Mouse (Mus musculus) CH12.LX (cell line): ENCODE data around the gene Ric8b.

Source experiments
- BHLHE40 ChIP-seq: IDR thresholded peaks from 2 replicates; pipeline ENCODE4 v1.6.1; 2011; ENCODE audit warnings: mild to moderate bottlenecking, low read depth, low read length, improper control_type of control experiment
- CTCF ChIP-seq, 2 experiments: IDR thresholded peaks in 1 of 2; conservative IDR thresholded peaks in 1 of 2; 2 replicates each; pipeline ENCODE4 v1.5.1; 2011 to 2012; ENCODE audit warnings: low read depth in 2 of 2, low read length in 2 of 2, improper control_type of control experiment in 1 of 2, inconsistent platforms in 1 of 2, mild to moderate bottlenecking in 1 of 2, moderate library complexity in 1 of 2
- E2F4 ChIP-seq: IDR thresholded peaks from 2 replicates; pipeline ENCODE4 v1.6.1; 2011; ENCODE audit warnings: low read depth, low read length, improper control_type of control experiment; ENCODE audit not compliant: insufficient replicate concordance
- JUND ChIP-seq: conservative IDR thresholded peaks from 2 replicates; pipeline ENCODE4 v1.6.1; 2011; ENCODE audit warnings: low read depth, low read length, improper control_type of control experiment
- MYC ChIP-seq: IDR thresholded peaks from 2 replicates; pipeline ENCODE4 v1.6.1; 2011; ENCODE audit warnings: low read depth, mild to moderate bottlenecking, improper control_type of control experiment, low read length
- POLR2A ChIP-seq: IDR thresholded peaks from 2 replicates; pipeline ENCODE4 v1.6.1; 2011; ENCODE audit warnings: low read depth, mild to moderate bottlenecking, improper control_type of control experiment, low read length
- TCF12 ChIP-seq: IDR thresholded peaks from 2 replicates; pipeline ENCODE4 v1.6.1; 2014; ENCODE audit warnings: low read depth, mild to moderate bottlenecking, inconsistent platforms, low read length, improper control_type of control experiment
- ZNF384 ChIP-seq: IDR thresholded peaks from 2 replicates; pipeline ENCODE4 v1.6.1; 2012; ENCODE audit warnings: low read depth, low read length, improper control_type of control experiment, inconsistent platforms

DNA sequence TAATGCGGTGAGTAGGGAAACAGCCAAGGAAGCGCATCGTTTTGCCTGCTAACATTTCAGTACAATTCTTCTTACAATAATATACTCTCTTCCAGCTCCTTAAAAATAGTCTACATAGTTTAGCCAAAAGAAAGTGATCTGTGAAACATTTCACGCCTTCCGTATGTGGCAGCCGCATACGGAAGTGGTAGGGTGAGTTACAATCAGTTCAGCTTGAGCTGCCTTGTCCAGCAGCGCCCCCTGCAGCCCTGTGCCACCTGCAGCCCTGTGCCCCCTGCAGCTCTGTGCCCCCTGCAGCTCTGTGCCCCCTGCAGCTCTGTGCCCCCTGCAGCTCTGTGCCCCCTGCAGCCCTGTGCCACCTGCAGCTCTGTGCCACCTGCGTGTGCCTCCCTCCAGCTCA, 68.5 kb downstream of the Ric8b start:
- TF ChIP-seq TCF12: no peak
- no peak for TF ChIP-seq POLR2A
- no peak for TF ChIP-seq E2F4
- TF ChIP-seq ZNF384: no peak
- TF ChIP-seq BHLHE40: no peak
- TF ChIP-seq CTCF (conservative IDR thresholded peaks at IDR 0.05 in 1 of 2, IDR thresholded peaks at IDR 0.05 in 1 of 2; ENCODE audit: low read depth in 2 of 2, low read length in 2 of 2): peak in 1 of 2 experiments; percentile 54; a peak in 2 of 4 replicates
- no peak for TF ChIP-seq MYC
- no peak for TF ChIP-seq JUND
